Mouse (Mus musculus) hindbrain, embryonic 10.5 days (tissue): ENCODE measurements around the gene Kat2a. TPM values are rescaled to one million over a fixed set of nuclear protein-coding genes. Genes with fewer than 3 reads are reported as not detected.

Experiments
- DNase-seq: peaks from one replicate; pipeline ENCODE4 v3.0.0-alpha.2; 2017; ENCODE audit warnings: low spot score
- H3K27ac ChIP-seq: fragments of 300-500 bp; sonication (generic); 2 replicates; pipeline ENCODE4 v1.5.1; 2016; ENCODE audit warnings: mild to moderate bottlenecking, moderate library complexity
- H3K27me3 ChIP-seq: fragments of 300-500 bp; sonication (generic); 2 replicates; pipeline ENCODE4 v1.6.1; 2016; ENCODE audit warnings: mild to moderate bottlenecking; ENCODE audit not compliant: poor library complexity, insufficient read depth, severe bottlenecking
- H3K36me3 ChIP-seq: fragments of 300-500 bp; sonication (generic); 2 replicates; pipeline ENCODE4 v1.6.1; 2016; ENCODE audit warnings: mild to moderate bottlenecking, moderate library complexity
- H3K4me1 ChIP-seq: fragments of 300-500 bp; sonication (generic); replicated peaks from 2 replicates; pipeline ENCODE4 v1.6.1; 2016; ENCODE audit warnings: mild to moderate bottlenecking
- H3K4me3 ChIP-seq: fragments of 300-500 bp; sonication (generic); 2 replicates; pipeline ENCODE4 v1.5.1; 2016; ENCODE audit warnings: mild to moderate bottlenecking, moderate library complexity
- H3K9me3 ChIP-seq: fragments of 300-500 bp; sonication (generic); 2 replicates; pipeline ENCODE4 v1.6.1; 2016; ENCODE audit warnings: mild to moderate bottlenecking, moderate library complexity
- WGBS: fragments of 180-500 bp; shearing (Covaris S2); methylation state at CpG from one replicate; pipeline ENCODE4 v1.1.7; 2016; 5-methylcytosine and 5-hydroxymethylcytosine counted together
- polyA plus RNA-seq: library from polyadenylated mRNA; unstranded; fragments of >200 nt; fragmentation: Nextera tagmentation; extraction: Ambion mirVana; gene quantifications from 2 replicates; pipeline ENCODE4 v1.2.1, GENCODE M21; 2016

Kat2a gene
- polyA plus RNA-seq, 1 experiment from 2014 or later: 70.8 TPM

GRCm38 (mm10) chr11:100729976-100730375 is 17.7 kb upstream of the Kat2a start:
- Histone ChIP-seq H3K4me3 (no peak overlapping the region), H3K9me3 (no peaks in the 10 kb centered on the region), H3K27me3 (no peaks in the 10 kb centered on the region), H3K27ac (no peak overlapping the region), H3K36me3 (peaks cover 48% of the 10 kb centered on the region), H3K4me1 (peaks cover 2% of the 10 kb centered on the region; the same call in 1 of the 2 replicates)
- 95% methylated on average over 4 of the region's 4 CpGs for WGBS
- no peak for DNase-seq

- Histone ChIP-seq H3K4me3 (no peak overlapping the region), H3K4me1 (peaks cover 8% of the 10 kb centered on the region; the same call in 1 of the 2 replicates), H3K27me3 (no peaks in the 10 kb centered on the region), H3K9me3 (no peaks in the 10 kb centered on the region), H3K27ac (no peak overlapping the region), H3K36me3 (peaks cover 44% of the 10 kb centered on the region)
- 89% methylated on average over 6 of the region's 6 CpGs for WGBS
- DNase-seq: no peak
These were observed 16.3 kb upstream of the Kat2a start for GRCm38 (mm10) chr11:100728601-100729000.

GRCm38 (mm10) chr11:100727201-100727600 is 14.9 kb upstream of the Kat2a start:
- H3K27ac ChIP-seq: no peak overlapping the region
- peaks cover 30% of the 10 kb centered on the region for H3K36me3 ChIP-seq
- DNase-seq: no peak
- no peaks in the 10 kb centered on the region for H3K9me3 ChIP-seq
- H3K4me1 ChIP-seq: peaks cover 14% of the 10 kb centered on the region
- H3K27me3 ChIP-seq: no peaks in the 10 kb centered on the region
- H3K4me3 ChIP-seq: no peak overlapping the region
- 97% methylated on average over 3 of the region's 3 CpGs for WGBS

- Histone ChIP-seq H3K4me1 (peaks cover 33% of the 10 kb centered on the region), H3K9me3 (no peaks in the 10 kb centered on the region), H3K27me3 (no peaks in the 10 kb centered on the region), H3K4me3 (no peak overlapping the region), H3K27ac (peak overlapping the region; percentile 5; the same call in 1 of the 2 replicates), H3K36me3 (peaks cover 25% of the 10 kb centered on the region)
- no peak for DNase-seq
- WGBS: 50% methylated on average over 5 of the region's 5 CpGs
These were observed 12.8 kb upstream of the Kat2a start for GRCm38 (mm10) chr11:100724919-100725512.

GRCm38 (mm10) chr11:100722493-100723028 is 10.3 kb upstream of the Kat2a start:
- Histone ChIP-seq H3K9me3 (no peaks in the 10 kb centered on the region), H3K36me3 (peaks cover 26% of the 10 kb centered on the region), H3K27me3 (no peaks in the 10 kb centered on the region), H3K4me1 (peaks cover 33% of the 10 kb centered on the region), H3K4me3 (no peak overlapping the region), H3K27ac (0 out of 2 replicates have a peak overlapping the region, but pooled peaks have one; percentile 18)
- DNase-seq: no peak
- 72% methylated on average over 2 of the region's 2 CpGs for WGBS

GRCm38 (mm10) chr11:100721776-100722492 is 9.7 kb upstream of the Kat2a start:
- 0 out of 2 replicates have a peak overlapping the region, but pooled peaks have one; percentile 18 for H3K27ac ChIP-seq
- 67% methylated on average over 8 of the region's 8 CpGs for WGBS
- DNase-seq: no peak

GRCm38 (mm10) chr11:100721254-100721653 is 9.0 kb upstream of the Kat2a start:
- H3K4me3 ChIP-seq: no peak overlapping the region
- H3K4me1 ChIP-seq: peaks cover 33% of the 10 kb centered on the region
- H3K27ac ChIP-seq: 0 out of 2 replicates have a peak overlapping the region, but pooled peaks have one; percentile 2
- WGBS: 75% methylated on average over 4 of the region's 4 CpGs
- H3K36me3 ChIP-seq: peaks cover 38% of the 10 kb centered on the region
- no peaks in the 10 kb centered on the region for H3K27me3 ChIP-seq
- no peak for DNase-seq
- H3K9me3 ChIP-seq: no peaks in the 10 kb centered on the region

More at GRCm38 (mm10) chr11:100721776-100722492, 9.7 kb upstream of the Kat2a start:
- H3K4me3 ChIP-seq: no peak overlapping the region
- peaks cover 32% of the 10 kb centered on the region for H3K36me3 ChIP-seq
- no peaks in the 10 kb centered on the region for H3K27me3 ChIP-seq
- H3K9me3 ChIP-seq: no peaks in the 10 kb centered on the region
- H3K4me1 ChIP-seq: peaks cover 33% of the 10 kb centered on the region

GRCm38 (mm10) chr11:100720345-100720744 is 8.1 kb upstream of the Kat2a start:
- H3K9me3 ChIP-seq: no peaks in the 10 kb centered on the region
- peaks cover 47% of the 10 kb centered on the region for H3K36me3 ChIP-seq
- peaks cover 40% of the 10 kb centered on the region for H3K4me1 ChIP-seq
- H3K27ac ChIP-seq: no peak overlapping the region
- 84% methylated on average over 5 of the region's 5 CpGs for WGBS
- no peak for DNase-seq
- no peak overlapping the region for H3K4me3 ChIP-seq
- H3K27me3 ChIP-seq: no peaks in the 10 kb centered on the region

GRCm38 (mm10) chr11:100719893-100720292 is 7.6 kb upstream of the Kat2a start:
- Histone ChIP-seq H3K36me3 (peaks cover 52% of the 10 kb centered on the region), H3K4me1 (peaks cover 42% of the 10 kb centered on the region)
- 89% methylated on average over 11 of the region's 11 CpGs for WGBS

GRCm38 (mm10) chr11:100719312-100719711 is 7.0 kb upstream of the Kat2a start:
- peaks cover 55% of the 10 kb centered on the region for H3K36me3 ChIP-seq
- H3K4me3 ChIP-seq: no peak overlapping the region
- H3K4me1 ChIP-seq: peaks cover 43% of the 10 kb centered on the region
- DNase-seq: no peak
- H3K9me3 ChIP-seq: no peaks in the 10 kb centered on the region
- 95% methylated on average over 3 of the region's 3 CpGs for WGBS
- no peak overlapping the region for H3K27ac ChIP-seq
- H3K27me3 ChIP-seq: no peaks in the 10 kb centered on the region

More at GRCm38 (mm10) chr11:100719893-100720292, 7.6 kb upstream of the Kat2a start:
- Histone ChIP-seq H3K27ac (no peak overlapping the region), H3K4me3 (no peak overlapping the region), H3K9me3 (no peaks in the 10 kb centered on the region), H3K27me3 (no peaks in the 10 kb centered on the region)
- no peak for DNase-seq

GRCm38 (mm10) chr11:100718866-100719265 is 6.6 kb upstream of the Kat2a start:
- Histone ChIP-seq H3K36me3 (peaks cover 55% of the 10 kb centered on the region), H3K4me3 (no peak overlapping the region), H3K9me3 (no peaks in the 10 kb centered on the region), H3K27me3 (no peaks in the 10 kb centered on the region), H3K27ac (no peak overlapping the region), H3K4me1 (peaks cover 47% of the 10 kb centered on the region)
- DNase-seq: no peak
- 96% methylated on average over 4 of the region's 4 CpGs for WGBS

GRCm38 (mm10) chr11:100718462-100718861 is 6.2 kb upstream of the Kat2a start:
- Histone ChIP-seq H3K4me1 (peaks cover 51% of the 10 kb centered on the region), H3K27ac (no peak overlapping the region), H3K27me3 (no peaks in the 10 kb centered on the region), H3K4me3 (no peak overlapping the region), H3K36me3 (peaks cover 55% of the 10 kb centered on the region), H3K9me3 (no peaks in the 10 kb centered on the region)
- no peak for DNase-seq
- 94% methylated on average over 7 of the region's 7 CpGs for WGBS

GRCm38 (mm10) chr11:100716649-100717048 is 4.4 kb upstream of the Kat2a start:
- H3K9me3 ChIP-seq: no peaks in the 10 kb centered on the region
- WGBS: 85% methylated on average over 3 of the region's 3 CpGs
- H3K4me1 ChIP-seq: peaks cover 55% of the 10 kb centered on the region
- DNase-seq: no peak
- H3K27ac ChIP-seq: no peak overlapping the region
- H3K4me3 ChIP-seq: no peak overlapping the region
- no peaks in the 10 kb centered on the region for H3K27me3 ChIP-seq
- peaks cover 55% of the 10 kb centered on the region for H3K36me3 ChIP-seq
